Mouse (Mus musculus): ENCODE measurements around the gene Grin2c. TPM values are rescaled to one million over a fixed set of nuclear protein-coding genes. Genes with fewer than 3 reads are reported as not detected.

Gene Grin2c
- polyA plus RNA-seq, 1 experiment from 2014 or later, result not detected

- ATAC-seq (ENCODE audit: insufficient read depth, low FRiP score), result no peak
- no peaks in the 10 kb centered on the region for H3K36me3 ChIP-seq (ENCODE audit: control insufficient read depth, insufficient read depth, low read length)
- peaks cover 64% of the 10 kb centered on the region for H3K27me3 ChIP-seq (ENCODE audit: control insufficient read depth, insufficient read depth, low read length)
- H3K9me3 ChIP-seq (replicated peaks; ENCODE audit: control insufficient read depth, low read length), result no peaks in the 10 kb centered on the region
- H3K4me3 ChIP-seq (replicated peaks; ENCODE audit: low read length), result no peak overlapping the region
- no peak overlapping the region for H3K4me2 ChIP-seq (ENCODE audit: low read depth, low read length)
- WGBS, result 33% methylated on average over 4 of the region's 4 CpGs
- no peak overlapping the region for H3K27ac ChIP-seq (ENCODE audit: low read length)
- 0 out of 2 replicates have a peak, but pooled peaks cover 3% of the 10 kb centered on the region for H3K4me1 ChIP-seq (ENCODE audit: control insufficient read depth, insufficient read depth, low read length)
- H3K9ac ChIP-seq (ENCODE audit: low read length), result no peak overlapping the region
These were observed 7.9 kb downstream of the Grin2c start for GRCm38 (mm10) chr11:115259134-115259533.

GRCm38 (mm10) chr11:115257775-115258510, 9.1 kb downstream of the Grin2c start:
- WGBS, result 15% methylated on average over 59 of the region's 59 CpGs
- Histone ChIP-seq H3K27me3 (ENCODE audit: control insufficient read depth, insufficient read depth, low read length) (peaks cover 59% of the 10 kb centered on the region), H3K4me3 (replicated peaks; ENCODE audit: low read length) (peak overlapping the region; percentile 12; the same call in 1 of the 2 replicates), H3K4me2 (ENCODE audit: low read depth, low read length) (0 out of 2 replicates have a peak overlapping the region, but pooled peaks have one; percentile 4), H3K4me1 (ENCODE audit: control insufficient read depth, insufficient read depth, low read length) (0 out of 2 replicates have a peak, but pooled peaks cover 3% of the 10 kb centered on the region), H3K9ac (ENCODE audit: low read length) (no peak overlapping the region), H3K36me3 (ENCODE audit: control insufficient read depth, insufficient read depth, low read length) (no peaks in the 10 kb centered on the region), H3K9me3 (replicated peaks; ENCODE audit: control insufficient read depth, low read length) (no peaks in the 10 kb centered on the region), H3K27ac (ENCODE audit: low read length) (no peak overlapping the region)
- ATAC-seq (ENCODE audit: insufficient read depth, low FRiP score), result peak; percentile 34; the same call in 1 of the 2 replicates

GRCm38 (mm10) chr11:115251258-115251657, 15.8 kb downstream of the Grin2c start:
- H3K4me1 ChIP-seq (ENCODE audit: control insufficient read depth, insufficient read depth, low read length), result peaks cover 12% of the 10 kb centered on the region; the same call in 1 of the 2 replicates
- ATAC-seq (ENCODE audit: insufficient read depth, low FRiP score), result no peak
- 0 out of 2 replicates have a peak, but pooled peaks cover 3% of the 10 kb centered on the region for H3K9me3 ChIP-seq (replicated peaks; ENCODE audit: control insufficient read depth, low read length)
- H3K4me2 ChIP-seq (ENCODE audit: low read depth, low read length), result no peak overlapping the region
- 60% methylated on average over 3 of the region's 3 CpGs for WGBS
- H3K9ac ChIP-seq (ENCODE audit: low read length), result no peak overlapping the region
- H3K36me3 ChIP-seq (ENCODE audit: control insufficient read depth, insufficient read depth, low read length), result no peaks in the 10 kb centered on the region
- H3K4me3 ChIP-seq (replicated peaks; ENCODE audit: low read length), result no peak overlapping the region
- peaks cover 61% of the 10 kb centered on the region for H3K27me3 ChIP-seq (ENCODE audit: control insufficient read depth, insufficient read depth, low read length)
- H3K27ac ChIP-seq (ENCODE audit: low read length), result no peak overlapping the region

- Histone ChIP-seq H3K9ac (ENCODE audit: low read length) (peak overlapping the region; percentile 8; the same call in 1 of the 2 replicates), H3K4me1 (ENCODE audit: control insufficient read depth, insufficient read depth, low read length) (peaks cover 12% of the 10 kb centered on the region; the same call in 1 of the 2 replicates), H3K36me3 (ENCODE audit: control insufficient read depth, insufficient read depth, low read length) (no peaks in the 10 kb centered on the region), H3K9me3 (replicated peaks; ENCODE audit: control insufficient read depth, low read length) (0 out of 2 replicates have a peak, but pooled peaks cover 3% of the 10 kb centered on the region), H3K4me2 (ENCODE audit: low read depth, low read length) (peak overlapping the region; percentile 74), H3K27me3 (ENCODE audit: control insufficient read depth, insufficient read depth, low read length) (peaks cover 57% of the 10 kb centered on the region), H3K27ac (ENCODE audit: low read length) (no peak overlapping the region), H3K4me3 (replicated peaks; ENCODE audit: low read length) (peak overlapping the region; percentile 32)
- ATAC-seq (ENCODE audit: insufficient read depth, low FRiP score), result no peak
- WGBS, result 3% methylated on average over 36 of the region's 36 CpGs
These were observed 16.5 kb downstream of the Grin2c start for GRCm38 (mm10) chr11:115250405-115251090.

- WGBS, result 2% methylated on average over 63 of the region's 63 CpGs
- H3K27me3 ChIP-seq (ENCODE audit: control insufficient read depth, insufficient read depth, low read length), result peaks cover 57% of the 10 kb centered on the region
- peaks cover 12% of the 10 kb centered on the region; the same call in 1 of the 2 replicates for H3K4me1 ChIP-seq (ENCODE audit: control insufficient read depth, insufficient read depth, low read length)
- H3K9me3 ChIP-seq (replicated peaks; ENCODE audit: control insufficient read depth, low read length), result 0 out of 2 replicates have a peak, but pooled peaks cover 3% of the 10 kb centered on the region
- H3K27ac ChIP-seq (ENCODE audit: low read length), result no peak overlapping the region
- peak overlapping the region; percentile 74 for H3K4me2 ChIP-seq (ENCODE audit: low read depth, low read length)
- ATAC-seq (ENCODE audit: insufficient read depth, low FRiP score), result no peak
- peak overlapping the region; percentile 32 for H3K4me3 ChIP-seq (replicated peaks; ENCODE audit: low read length)
- no peaks in the 10 kb centered on the region for H3K36me3 ChIP-seq (ENCODE audit: control insufficient read depth, insufficient read depth, low read length)
- H3K9ac ChIP-seq (ENCODE audit: low read length), result peak overlapping the region; percentile 55
These were observed 17.2 kb downstream of the Grin2c start for GRCm38 (mm10) chr11:115249721-115250404.

- no peaks in the 10 kb centered on the region for H3K36me3 ChIP-seq (ENCODE audit: control insufficient read depth, insufficient read depth, low read length)
- H3K9me3 ChIP-seq (replicated peaks; ENCODE audit: control insufficient read depth, low read length), result 0 out of 2 replicates have a peak, but pooled peaks cover 3% of the 10 kb centered on the region
- H3K4me1 ChIP-seq (ENCODE audit: control insufficient read depth, insufficient read depth, low read length), result peaks cover 12% of the 10 kb centered on the region; the same call in 1 of the 2 replicates
- WGBS, result 57% methylated on average over 6 of the region's 6 CpGs
- no peak overlapping the region for H3K4me2 ChIP-seq (ENCODE audit: low read depth, low read length)
- H3K27ac ChIP-seq (ENCODE audit: low read length), result no peak overlapping the region
- no peak for ATAC-seq (ENCODE audit: insufficient read depth, low FRiP score)
- peaks cover 53% of the 10 kb centered on the region for H3K27me3 ChIP-seq (ENCODE audit: control insufficient read depth, insufficient read depth, low read length)
- H3K9ac ChIP-seq (ENCODE audit: low read length), result no peak overlapping the region
- H3K4me3 ChIP-seq (replicated peaks; ENCODE audit: low read length), result no peak overlapping the region
These were observed 19.1 kb downstream of the Grin2c start for GRCm38 (mm10) chr11:115247945-115248344.

GRCm38 (mm10) chr11:115247240-115247639, 19.8 kb downstream of the Grin2c start:
- Histone ChIP-seq H3K4me3 (replicated peaks; ENCODE audit: low read length) (no peak overlapping the region), H3K27ac (ENCODE audit: low read length) (no peak overlapping the region), H3K9me3 (replicated peaks; ENCODE audit: control insufficient read depth, low read length) (0 out of 2 replicates have a peak, but pooled peaks cover 3% of the 10 kb centered on the region), H3K4me2 (ENCODE audit: low read depth, low read length) (no peak overlapping the region), H3K27me3 (ENCODE audit: control insufficient read depth, insufficient read depth, low read length) (peaks cover 50% of the 10 kb centered on the region), H3K9ac (ENCODE audit: low read length) (no peak overlapping the region), H3K36me3 (ENCODE audit: control insufficient read depth, insufficient read depth, low read length) (no peaks in the 10 kb centered on the region), H3K4me1 (ENCODE audit: control insufficient read depth, insufficient read depth, low read length) (peaks cover 12% of the 10 kb centered on the region; the same call in 1 of the 2 replicates)
- WGBS, result 19% methylated on average over 3 of the region's 3 CpGs
- ATAC-seq (ENCODE audit: insufficient read depth, low FRiP score), result no peak

- no peak overlapping the region for H3K4me2 ChIP-seq (ENCODE audit: low read depth, low read length)
- no peak for ATAC-seq (ENCODE audit: insufficient read depth, low FRiP score)
- no peak overlapping the region for H3K9ac ChIP-seq (ENCODE audit: low read length)
- no peak overlapping the region for H3K27ac ChIP-seq (ENCODE audit: low read length)
- H3K27me3 ChIP-seq (ENCODE audit: control insufficient read depth, insufficient read depth, low read length), result peaks cover 42% of the 10 kb centered on the region
- no peaks in the 10 kb centered on the region for H3K36me3 ChIP-seq (ENCODE audit: control insufficient read depth, insufficient read depth, low read length)
- H3K4me1 ChIP-seq (ENCODE audit: control insufficient read depth, insufficient read depth, low read length), result peaks cover 12% of the 10 kb centered on the region; the same call in 1 of the 2 replicates
- H3K4me3 ChIP-seq (replicated peaks; ENCODE audit: low read length), result no peak overlapping the region
- WGBS, result 73% methylated on average over 8 of the region's 8 CpGs
- no peaks in the 10 kb centered on the region for H3K9me3 ChIP-seq (replicated peaks; ENCODE audit: control insufficient read depth, low read length)
These were observed 20.7 kb downstream of the Grin2c start for GRCm38 (mm10) chr11:115246386-115246785.
